Mouse (Mus musculus) intestine, embryonic 14.5 days (tissue): ENCODE results near the gene Zfp839. TPM values are rescaled to one million over a fixed set of nuclear protein-coding genes. Genes with fewer than 3 reads are reported as not detected.

Experiments used
- ATAC-seq: fragments of 200-750 bp; cut with Nextera tagmentation; replicated peaks from 2 replicates; pipeline ENCODE4 v1.8.0; 2017; ENCODE audit warnings: low read depth, moderate number of reproducible peaks, moderate TSS enrichment, moderate library complexity; ENCODE audit not compliant: low FRiP score, low TSS enrichment
- DNase-seq: peaks from one replicate; pipeline ENCODE4 v3.0.0-alpha.2; 2018; ENCODE audit warnings: low spot score
- H3K27ac ChIP-seq: fragments of 300-500 bp; sonication (generic); 2 replicates; pipeline ENCODE4 v1.5.1; 2014; ENCODE audit warnings: low read depth, mild to moderate bottlenecking, control low read depth
- H3K27me3 ChIP-seq: fragments of 300-500 bp; sonication (generic); replicated peaks from 2 replicates; pipeline ENCODE4 v1.6.1; 2014; ENCODE audit warnings: low read length, control low read depth; ENCODE audit not compliant: control insufficient read depth, insufficient read depth
- H3K36me3 ChIP-seq: fragments of 300-500 bp; sonication (generic); 2 replicates; pipeline ENCODE4 v1.6.1; 2014; ENCODE audit warnings: low read length, control low read depth; ENCODE audit not compliant: control insufficient read depth, insufficient read depth
- H3K4me1 ChIP-seq: fragments of 300-500 bp; sonication (generic); replicated peaks from 2 replicates; pipeline ENCODE4 v1.6.1; 2014; ENCODE audit warnings: low read length, control low read depth, mixed read lengths; ENCODE audit not compliant: control insufficient read depth, insufficient read depth
- H3K4me2 ChIP-seq: fragments of 300-500 bp; sonication (generic); 2 replicates; pipeline ENCODE4 v1.6.1; 2014; ENCODE audit warnings: low read length
- H3K4me3 ChIP-seq: fragments of 300-500 bp; sonication (generic); 2 replicates; pipeline ENCODE4 v1.5.1; 2014; ENCODE audit warnings: low read depth, low read length, control low read depth, mixed read lengths
- H3K9ac ChIP-seq: fragments of 300-500 bp; sonication (generic); 2 replicates; pipeline ENCODE4 v1.6.1; 2014; ENCODE audit warnings: mild to moderate bottlenecking, low read length
- H3K9me3 ChIP-seq: fragments of 300-500 bp; sonication (generic); 2 replicates; pipeline ENCODE4 v1.6.1; 2016; ENCODE audit warnings: low read length, control low read depth; ENCODE audit not compliant: control insufficient read depth
- WGBS: fragments of 180-500 bp; shearing (Covaris S2); extraction: QIAGEN DNeasy Blood & Tissue Kit; methylation state at CpG from one replicate; pipeline ENCODE4 v1.1.7; 2014; 5-methylcytosine and 5-hydroxymethylcytosine counted together
- polyA plus RNA-seq: library from polyadenylated mRNA; unstranded; fragments of >200 nt; fragmentation: Nextera tagmentation; extraction: Ambion mirVana; gene quantifications from 2 replicates; pipeline ENCODE4 v1.2.1, GENCODE M21; 2014

The Zfp839 gene
- polyA plus RNA-seq, 1 experiment from 2014 or later: 5.4 TPM

DNA sequence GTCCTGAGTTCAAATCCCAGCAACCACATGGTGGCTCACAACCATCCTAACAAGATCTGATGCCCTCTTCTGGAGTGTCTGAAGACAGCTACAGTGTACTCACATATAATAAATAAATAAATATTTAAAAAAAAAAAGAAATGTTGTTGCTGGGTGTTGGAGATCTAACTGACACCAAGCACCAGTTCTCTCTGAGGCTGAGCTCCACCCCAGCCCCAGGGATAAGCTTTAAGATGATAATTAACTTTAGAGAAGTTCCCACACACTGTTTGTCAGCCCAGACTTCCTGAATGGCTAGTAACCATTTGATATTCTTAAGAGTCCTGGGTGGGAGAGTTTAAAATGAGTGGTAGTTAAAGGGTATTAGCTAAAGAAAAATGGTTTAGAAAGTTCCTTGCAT, 10.2 kb downstream of the Zfp839 start:
- DNase-seq: no peak
- no peaks in the 10 kb centered on the region for H3K4me1 ChIP-seq
- no peak for ATAC-seq
- no peaks in the 10 kb centered on the region for H3K27me3 ChIP-seq
- H3K36me3 ChIP-seq: peaks cover 47% of the 10 kb centered on the region
- H3K9ac ChIP-seq: no peak overlapping the region
- no peak overlapping the region for H3K27ac ChIP-seq
- no peaks in the 10 kb centered on the region for H3K9me3 ChIP-seq
- no peak overlapping the region for H3K4me3 ChIP-seq
- no peak overlapping the region for H3K4me2 ChIP-seq

- no peaks in the 10 kb centered on the region for H3K4me1 ChIP-seq
- no peak overlapping the region for H3K4me2 ChIP-seq
- H3K27ac ChIP-seq: no peak overlapping the region
- H3K36me3 ChIP-seq: peaks cover 45% of the 10 kb centered on the region
- H3K9me3 ChIP-seq: no peaks in the 10 kb centered on the region
- H3K27me3 ChIP-seq: no peaks in the 10 kb centered on the region
- no peak overlapping the region for H3K9ac ChIP-seq
- 46% methylated on average over 7 of the region's 7 CpGs for WGBS
- DNase-seq (no peak), ATAC-seq (no peak)
- H3K4me3 ChIP-seq: no peak overlapping the region
These were observed 11.2 kb downstream of the Zfp839 start for GRCm38 (mm10) chr12:110861256-110861655.

DNA sequence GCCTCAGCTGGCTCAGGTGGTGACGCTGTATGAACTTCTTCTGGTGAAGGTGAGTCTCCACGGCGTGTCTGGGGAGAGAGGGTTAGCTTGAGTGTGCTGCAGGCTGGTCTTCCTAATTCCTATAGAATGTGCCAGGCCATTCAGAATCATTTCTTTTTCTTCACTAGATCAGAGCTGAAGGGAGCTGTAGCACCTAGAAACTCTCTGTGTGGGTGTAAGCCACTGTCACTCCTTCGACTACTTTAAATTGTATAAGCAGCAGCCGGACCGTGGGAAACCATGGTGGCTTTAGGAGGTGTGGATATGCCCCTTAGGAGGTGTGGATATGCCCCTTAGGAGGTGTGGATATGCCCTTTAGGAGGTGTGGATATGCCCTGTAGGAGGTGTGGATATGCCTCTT, 14.0 kb downstream of the Zfp839 start:
- Histone ChIP-seq H3K4me1 (no peaks in the 10 kb centered on the region), H3K36me3 (peaks cover 64% of the 10 kb centered on the region), H3K9me3 (no peaks in the 10 kb centered on the region), H3K4me3 (no peak overlapping the region), H3K4me2 (no peak overlapping the region), H3K27me3 (no peaks in the 10 kb centered on the region), H3K9ac (no peak overlapping the region), H3K27ac (no peak overlapping the region)
- DNase-seq (no peak), ATAC-seq (no peak)
- WGBS: 92% methylated on average over 6 of the region's 6 CpGs

DNA sequence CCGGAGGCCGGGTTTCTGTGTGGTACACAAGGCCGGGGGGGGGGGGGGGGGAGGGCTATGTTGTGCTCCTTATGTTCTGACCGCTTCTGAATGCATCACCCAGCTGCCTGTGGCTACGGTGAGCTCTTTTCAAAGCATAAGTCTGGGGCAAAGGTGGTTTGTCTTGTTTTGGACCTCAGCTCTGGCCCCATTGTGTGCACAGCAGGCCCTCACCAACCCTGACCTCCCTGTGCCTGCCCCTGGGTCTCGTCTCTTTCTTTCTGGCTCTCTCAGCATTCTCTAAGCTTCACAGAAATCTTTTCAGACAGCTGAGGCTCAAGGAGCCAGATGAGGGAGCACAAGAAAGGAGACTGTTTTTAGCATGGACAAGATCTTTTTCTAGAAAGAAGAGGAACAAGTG, 15.5 kb downstream of the Zfp839 start:
- H3K9ac ChIP-seq: no peak overlapping the region
- H3K27ac ChIP-seq: no peak overlapping the region
- no peaks in the 10 kb centered on the region for H3K4me1 ChIP-seq
- H3K9me3 ChIP-seq: no peaks in the 10 kb centered on the region
- H3K36me3 ChIP-seq: peaks cover 74% of the 10 kb centered on the region
- ATAC-seq (no peak), DNase-seq (no peak)
- WGBS: 71% methylated on average over 6 of the region's 6 CpGs
- no peaks in the 10 kb centered on the region for H3K27me3 ChIP-seq
- no peak overlapping the region for H3K4me2 ChIP-seq
- H3K4me3 ChIP-seq: no peak overlapping the region

DNA sequence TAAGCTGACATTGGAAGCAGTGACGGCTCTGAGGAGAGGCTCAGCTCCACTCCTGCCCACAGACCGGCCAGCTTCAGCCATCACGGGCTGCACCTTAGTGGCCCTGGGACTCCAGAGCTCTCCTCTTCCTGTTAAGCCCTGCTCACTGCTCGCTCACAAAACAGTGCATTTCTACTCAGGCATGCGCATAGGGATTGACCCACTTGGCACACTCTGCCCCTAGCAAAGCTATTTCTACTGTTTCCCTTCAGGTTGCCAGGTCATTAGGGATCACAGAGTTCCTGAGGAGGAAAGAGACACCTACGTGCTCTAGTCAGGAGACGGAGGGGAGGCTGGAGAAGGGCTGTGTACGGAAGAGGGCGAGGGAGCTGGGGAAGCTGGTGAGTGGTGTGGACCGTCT, 15.9 kb downstream of the Zfp839 start:
- Histone ChIP-seq H3K36me3 (peaks cover 74% of the 10 kb centered on the region), H3K4me1 (no peaks in the 10 kb centered on the region), H3K4me3 (no peak overlapping the region), H3K9ac (no peak overlapping the region), H3K9me3 (no peaks in the 10 kb centered on the region), H3K4me2 (no peak overlapping the region), H3K27me3 (no peaks in the 10 kb centered on the region), H3K27ac (no peak overlapping the region)
- no peak for DNase-seq
- 92% methylated on average over 10 of the region's 10 CpGs for WGBS
- no peak for ATAC-seq

DNA sequence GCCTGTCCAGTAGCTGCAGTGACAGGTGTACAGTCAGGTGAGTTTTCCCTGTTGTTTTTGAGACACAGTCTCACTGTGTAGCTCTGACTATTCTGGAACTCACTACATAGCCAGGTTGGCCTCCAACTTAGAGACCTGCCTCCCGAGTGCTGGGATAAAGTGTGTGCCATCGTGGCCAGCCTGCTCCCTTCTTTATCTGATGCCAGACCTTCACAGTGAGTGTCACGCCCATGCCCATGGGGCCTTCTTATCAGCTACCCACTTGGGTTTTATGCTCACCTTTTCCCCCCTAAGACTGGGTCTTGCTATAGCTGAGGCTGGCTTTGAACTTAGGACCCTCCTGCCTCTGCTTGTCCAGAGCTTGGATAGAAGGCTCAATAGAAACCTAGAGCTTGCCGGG, 20.1 kb downstream of the Zfp839 start:
- H3K4me3 ChIP-seq: no peak overlapping the region
- no peak overlapping the region for H3K27ac ChIP-seq
- ATAC-seq (no peak), DNase-seq (no peak)
- H3K9me3 ChIP-seq: no peaks in the 10 kb centered on the region
- no peak overlapping the region for H3K9ac ChIP-seq
- peaks cover 88% of the 10 kb centered on the region for H3K36me3 ChIP-seq
- 89% methylated on average over 4 of the region's 4 CpGs for WGBS
- H3K27me3 ChIP-seq: no peaks in the 10 kb centered on the region
- no peaks in the 10 kb centered on the region for H3K4me1 ChIP-seq
- no peak overlapping the region for H3K4me2 ChIP-seq

DNA sequence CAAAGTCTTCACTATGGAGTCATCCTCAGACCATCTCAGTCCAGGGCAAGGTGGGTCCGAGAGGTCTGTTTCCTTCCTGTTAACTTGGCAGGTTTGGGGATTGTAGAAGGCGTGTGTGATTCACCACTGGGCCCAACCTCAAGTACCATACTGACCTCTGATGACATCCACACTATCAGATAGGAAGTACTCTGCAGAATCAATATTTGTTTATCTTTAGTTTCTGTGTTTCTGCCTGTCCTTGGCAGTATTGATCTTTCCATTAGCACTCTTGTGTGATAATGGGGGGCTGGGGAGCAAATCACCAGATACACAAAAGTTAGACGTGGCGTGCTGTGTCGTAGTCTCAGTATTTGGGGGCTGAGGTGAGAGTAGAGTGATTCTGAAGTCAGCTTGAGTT, 21.2 kb downstream of the Zfp839 start:
- Histone ChIP-seq H3K9me3 (no peaks in the 10 kb centered on the region), H3K27me3 (no peaks in the 10 kb centered on the region), H3K4me2 (no peak overlapping the region), H3K4me1 (no peaks in the 10 kb centered on the region), H3K27ac (no peak overlapping the region), H3K9ac (no peak overlapping the region), H3K4me3 (no peak overlapping the region), H3K36me3 (peaks cover 90% of the 10 kb centered on the region)
- 86% methylated on average over 5 of the region's 5 CpGs for WGBS
- no peak for ATAC-seq
- no peak for DNase-seq

DNA sequence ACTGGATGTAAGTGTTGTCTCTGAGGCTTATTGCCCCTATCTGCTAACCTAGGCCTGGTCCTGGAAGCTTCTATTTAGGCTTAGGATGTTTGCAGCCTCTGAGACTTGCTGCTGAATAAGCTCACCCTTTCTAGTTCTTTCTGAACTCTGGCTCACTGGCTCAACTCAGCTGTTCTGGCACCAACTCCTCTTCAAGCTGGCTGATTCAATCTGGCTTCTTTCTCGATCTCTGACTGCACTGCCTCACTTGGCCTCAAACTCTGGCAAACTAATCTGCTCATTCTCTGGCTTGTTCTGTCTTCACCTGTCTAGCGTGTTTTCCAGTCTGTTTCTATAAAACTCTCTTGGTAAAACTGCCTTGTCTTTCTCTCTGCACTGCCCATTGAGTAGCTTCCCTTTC, 25.3 kb downstream of the Zfp839 start:
- H3K36me3 ChIP-seq: peaks cover 88% of the 10 kb centered on the region
- WGBS: 86% methylated on average over 2 of the region's 2 CpGs

DNA sequence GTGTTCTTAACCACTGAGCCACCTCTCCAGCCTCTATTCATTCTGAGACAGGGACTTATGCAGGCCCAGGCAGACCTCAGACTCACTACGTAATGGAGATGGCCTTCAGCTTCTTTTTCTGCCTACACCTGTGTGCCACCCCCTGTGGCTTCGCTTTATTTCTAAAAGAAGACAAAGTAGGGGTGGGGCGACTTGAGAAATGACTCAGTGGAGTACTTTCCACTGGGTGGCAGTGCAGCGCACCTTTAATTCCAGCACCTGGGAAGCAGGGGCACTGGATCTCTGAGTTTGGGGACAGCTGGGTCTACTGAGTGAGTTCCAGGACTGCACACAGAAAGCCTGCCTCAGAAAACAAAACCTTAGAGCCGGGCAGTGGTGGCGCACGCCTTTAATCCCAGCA, 32.2 kb downstream of the Zfp839 start:
- Histone ChIP-seq H3K4me1 (no peaks in the 10 kb centered on the region), H3K27ac (no peak overlapping the region), H3K4me2 (no peak overlapping the region), H3K36me3 (peaks cover 47% of the 10 kb centered on the region), H3K9me3 (no peaks in the 10 kb centered on the region), H3K9ac (no peak overlapping the region), H3K4me3 (no peak overlapping the region), H3K27me3 (no peaks in the 10 kb centered on the region)
- WGBS: 87% methylated on average over 7 of the region's 7 CpGs
- ATAC-seq: no peak
- DNase-seq: no peak

More for the DNA sequence above, 25.3 kb downstream of the Zfp839 start:
- Histone ChIP-seq H3K4me3 (no peak overlapping the region), H3K27me3 (no peaks in the 10 kb centered on the region), H3K9ac (no peak overlapping the region), H3K4me2 (no peak overlapping the region), H3K4me1 (no peaks in the 10 kb centered on the region), H3K9me3 (no peaks in the 10 kb centered on the region), H3K27ac (no peak overlapping the region)
- ATAC-seq (no peak), DNase-seq (no peak)
